Mouse (Mus musculus) MEL (cell line): ENCODE results near the gene Slc35d1.

Experiments
- BHLHE40 ChIP-seq: IDR thresholded peaks from 2 replicates; pipeline ENCODE4 v1.6.1; 2012; ENCODE audit warnings: low read depth, mild to moderate bottlenecking, inconsistent platforms, low read length, improper control_type of control experiment, borderline replicate concordance
- CHD2 ChIP-seq: IDR thresholded peaks from 2 replicates; pipeline ENCODE4 v1.6.1; 2011; ENCODE audit warnings: low read length, improper control_type of control experiment
- CTCF ChIP-seq, 3 experiments: IDR thresholded peaks in 2 of 3; conservative IDR thresholded peaks in 1 of 3; 2 replicates each; pipeline ENCODE4 v1.5.1; 2011 to 2012; ENCODE audit warnings: low read length in 3 of 3, low read depth in 2 of 3, mild to moderate bottlenecking in 2 of 3, improper control_type of control experiment in 1 of 3, inconsistent platforms in 1 of 3, mixed read lengths in 1 of 3, moderate library complexity in 1 of 3; ENCODE audit not compliant: control insufficient read depth in 1 of 3, insufficient read depth in 1 of 3, poor library complexity in 1 of 3, severe bottlenecking in 1 of 3
- EP300 ChIP-seq, 2 experiments: IDR thresholded peaks; 2 replicates each; pipeline ENCODE4 v1.6.1; 2011; ENCODE audit warnings: improper control_type of control experiment in 2 of 2, low read length in 2 of 2, low read depth in 1 of 2, mild to moderate bottlenecking in 1 of 2
- GATA1 ChIP-seq: IDR thresholded peaks from 2 replicates; pipeline ENCODE4 v1.6.1; 2011; ENCODE audit warnings: low read depth, low read length, improper control_type of control experiment
- NELFE ChIP-seq: IDR thresholded peaks from 2 replicates; pipeline ENCODE4 v1.6.1; 2011; ENCODE audit warnings: low read depth, low read length, improper control_type of control experiment

- TF ChIP-seq EP300 (IDR thresholded peaks at IDR 0.05; ENCODE audit: low read depth in 1 of 2, low read length in 2 of 2), result no peak
- no peak for TF ChIP-seq BHLHE40
- no peak for TF ChIP-seq GATA1
- TF ChIP-seq NELFE, result no peak
- TF ChIP-seq CHD2, result no peak
- TF ChIP-seq CTCF (IDR thresholded peaks at IDR 0.05 in 2 of 3, conservative IDR thresholded peaks at IDR 0.05 in 1 of 3; ENCODE audit: control insufficient read depth in 1 of 3, insufficient read depth in 1 of 3, low read depth in 2 of 3, low read length in 3 of 3, poor library complexity in 1 of 3, severe bottlenecking in 1 of 3), result no peak
These were observed 32.8 kb upstream of the Slc35d1 start for GRCm38 (mm10) chr4:103247813-103248212.
